Mouse (Mus musculus): ENCODE measurements at regions not wholly inside any gene's neighbourhood (a gene's known extent, or its start where the extent isn't known, plus 50 kb on each side); places are given as distances from the start of the nearest gene placed in this dataset.

GRCm38 (mm10) chr13:94669106-94669683, 119.5 kb upstream of the Tbca start:
- WGBS: 69% methylated on average over 9 of the region's 9 CpGs
- TF ChIP-seq CTCF (IDR thresholded peaks at IDR 0.05; ENCODE audit: low read depth, low read length): no peak
- no peak overlapping the region for H3K4me3 ChIP-seq (ENCODE audit: insufficient read depth, low read depth, low read length)

GRCm38 (mm10) chr13:94670266-94670665, 118.4 kb upstream of the Tbca start:
- Histone ChIP-seq H3K79me2 (ENCODE audit: control insufficient read depth, insufficient read depth, low read length) (no peaks in the 10 kb centered on the region), H3K27ac (replicated peaks; ENCODE audit: insufficient read depth, low read depth, low read length) (no peak overlapping the region), H3K4me3 (ENCODE audit: insufficient read depth, low read depth, low read length) (no peak overlapping the region), H3K4me1 (ENCODE audit: control insufficient read depth, insufficient read depth, low read length) (no peaks in the 10 kb centered on the region), H3K27me3 (ENCODE audit: control insufficient read depth, insufficient read depth, low read length) (no peaks in the 10 kb centered on the region), H3K9ac (ENCODE audit: low read depth, low read length) (no peak overlapping the region), H3K36me3 (ENCODE audit: control insufficient read depth, insufficient read depth, low read length) (no peaks in the 10 kb centered on the region)
- no peak for TF ChIP-seq POLR2A (IDR thresholded peaks at IDR 0.05; ENCODE audit: extremely low read depth, insufficient read depth, low read length)
- no peak for TF ChIP-seq CTCF (IDR thresholded peaks at IDR 0.05; ENCODE audit: low read depth, low read length)
- WGBS: 89% methylated on average over 11 of the region's 11 CpGs
- no peak for DNase-seq (ENCODE audit: extremely low read depth, low read depth, low spot score)

More at GRCm38 (mm10) chr13:94669106-94669683, 119.5 kb upstream of the Tbca start:
- DNase-seq (ENCODE audit: extremely low read depth, low read depth, low spot score): no peak
- Histone ChIP-seq H3K27me3 (ENCODE audit: control insufficient read depth, insufficient read depth, low read length) (no peaks in the 10 kb centered on the region; the same call in 1 of the 2 replicates), H3K27ac (replicated peaks; ENCODE audit: insufficient read depth, low read depth, low read length) (no peak overlapping the region), H3K79me2 (ENCODE audit: control insufficient read depth, insufficient read depth, low read length) (no peaks in the 10 kb centered on the region), H3K4me1 (ENCODE audit: control insufficient read depth, insufficient read depth, low read length) (no peaks in the 10 kb centered on the region), H3K36me3 (ENCODE audit: control insufficient read depth, insufficient read depth, low read length) (no peaks in the 10 kb centered on the region), H3K9ac (ENCODE audit: low read depth, low read length) (no peak overlapping the region)

- H3K4me3 ChIP-seq (ENCODE audit: insufficient read depth, low read depth, low read length): no peak overlapping the region
- no peaks in the 10 kb centered on the region for H3K4me1 ChIP-seq (ENCODE audit: control insufficient read depth, insufficient read depth, low read length)
- no peaks in the 10 kb centered on the region for H3K79me2 ChIP-seq (ENCODE audit: control insufficient read depth, insufficient read depth, low read length)
- no peaks in the 10 kb centered on the region for H3K27me3 ChIP-seq (ENCODE audit: control insufficient read depth, insufficient read depth, low read length)
- DNase-seq (ENCODE audit: extremely low read depth, low read depth, low spot score): no peak
- no peak overlapping the region for H3K27ac ChIP-seq (replicated peaks; ENCODE audit: insufficient read depth, low read depth, low read length)
- H3K9ac ChIP-seq (ENCODE audit: low read depth, low read length): no peak overlapping the region
- no peak for TF ChIP-seq POLR2A (IDR thresholded peaks at IDR 0.05; ENCODE audit: extremely low read depth, insufficient read depth, low read length)
- 79% methylated on average over 8 of the region's 8 CpGs for WGBS
- H3K36me3 ChIP-seq (ENCODE audit: control insufficient read depth, insufficient read depth, low read length): no peaks in the 10 kb centered on the region
Observed at GRCm38 (mm10) chr13:94670961-94671360, 117.7 kb upstream of the Tbca start.

- Histone ChIP-seq H3K9ac (ENCODE audit: low read depth, low read length) (no peak overlapping the region), H3K36me3 (ENCODE audit: control insufficient read depth, insufficient read depth, low read length) (no peaks in the 10 kb centered on the region), H3K27me3 (ENCODE audit: control insufficient read depth, insufficient read depth, low read length) (no peaks in the 10 kb centered on the region), H3K79me2 (ENCODE audit: control insufficient read depth, insufficient read depth, low read length) (no peaks in the 10 kb centered on the region), H3K4me1 (ENCODE audit: control insufficient read depth, insufficient read depth, low read length) (no peaks in the 10 kb centered on the region), H3K4me3 (ENCODE audit: insufficient read depth, low read depth, low read length) (no peak overlapping the region), H3K27ac (replicated peaks; ENCODE audit: insufficient read depth, low read depth, low read length) (no peak overlapping the region)
- no peak for TF ChIP-seq CTCF (IDR thresholded peaks at IDR 0.05; ENCODE audit: low read depth, low read length)
- no peak for DNase-seq (ENCODE audit: extremely low read depth, low read depth, low spot score)
- 64% methylated on average over 17 of the region's 17 CpGs for WGBS
Observed at GRCm38 (mm10) chr13:94680492-94681168, 108.1 kb upstream of the Tbca start.

- 88% methylated on average over 13 of the region's 13 CpGs for WGBS
- DNase-seq (ENCODE audit: extremely low read depth, low read depth, low spot score): no peak
- Histone ChIP-seq H3K36me3 (ENCODE audit: control insufficient read depth, insufficient read depth, low read length) (no peaks in the 10 kb centered on the region), H3K4me1 (ENCODE audit: control insufficient read depth, insufficient read depth, low read length) (no peaks in the 10 kb centered on the region), H3K4me3 (ENCODE audit: insufficient read depth, low read depth, low read length) (no peak overlapping the region), H3K79me2 (ENCODE audit: control insufficient read depth, insufficient read depth, low read length) (no peaks in the 10 kb centered on the region), H3K27me3 (ENCODE audit: control insufficient read depth, insufficient read depth, low read length) (no peaks in the 10 kb centered on the region), H3K27ac (replicated peaks; ENCODE audit: insufficient read depth, low read depth, low read length) (no peak overlapping the region), H3K9ac (ENCODE audit: low read depth, low read length) (no peak overlapping the region)
- TF ChIP-seq CTCF (IDR thresholded peaks at IDR 0.05; ENCODE audit: low read depth, low read length) (no peak), POLR2A (IDR thresholded peaks at IDR 0.05; ENCODE audit: extremely low read depth, insufficient read depth, low read length) (no peak)
Observed at GRCm38 (mm10) chr13:94681606-94682005, 107.1 kb upstream of the Tbca start.

GRCm38 (mm10) chr13:94685191-94685590, 103.5 kb upstream of the Tbca start:
- Histone ChIP-seq H3K4me3 (ENCODE audit: insufficient read depth, low read depth, low read length) (no peak overlapping the region), H3K27me3 (ENCODE audit: control insufficient read depth, insufficient read depth, low read length) (no peaks in the 10 kb centered on the region), H3K9ac (ENCODE audit: low read depth, low read length) (no peak overlapping the region), H3K36me3 (ENCODE audit: control insufficient read depth, insufficient read depth, low read length) (no peaks in the 10 kb centered on the region), H3K4me1 (ENCODE audit: control insufficient read depth, insufficient read depth, low read length) (no peaks in the 10 kb centered on the region), H3K79me2 (ENCODE audit: control insufficient read depth, insufficient read depth, low read length) (no peaks in the 10 kb centered on the region), H3K27ac (replicated peaks; ENCODE audit: insufficient read depth, low read depth, low read length) (no peak overlapping the region)
- WGBS: 73% methylated on average over 7 of the region's 7 CpGs
- no peak for TF ChIP-seq CTCF (IDR thresholded peaks at IDR 0.05; ENCODE audit: low read depth, low read length)
- no peak for DNase-seq (ENCODE audit: extremely low read depth, low read depth, low spot score)

Data from liver, adult 2 months (tissue).